ENCODE assay signal across 14 mouse cellular contexts in the genomic region with DNA sequence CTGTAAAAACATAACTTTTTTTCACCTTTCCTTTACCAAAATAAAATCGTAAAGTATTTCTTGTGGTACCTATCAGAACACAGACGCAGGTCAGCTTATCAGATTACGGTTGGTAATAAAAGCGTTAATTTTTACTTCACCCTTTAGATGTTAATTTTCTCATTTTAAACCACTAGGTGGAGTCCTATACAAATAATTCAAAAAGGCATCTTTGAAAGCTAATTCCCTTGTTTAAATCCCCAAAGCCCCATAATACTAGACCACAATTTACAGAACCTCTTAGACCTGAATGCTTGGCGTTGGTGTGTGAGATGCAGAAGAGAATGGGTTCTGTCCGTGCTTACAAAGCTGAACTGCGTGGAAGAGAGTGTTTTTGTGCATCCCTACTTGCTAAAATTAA. TPM values are rescaled to one million over a fixed set of nuclear protein-coding genes. Genes with fewer than 3 reads are reported as not detected.
A peak's percentile ranks its signal among the peaks of the same experiment; 100 is the strongest.
DNase-seq lines count a peak whose midpoint lies in the region; ATAC-seq and TF ChIP-seq lines count a peak whose summit lies in the region.
"Had no signal": no experiment of that assay in that cellular context is flagged by ENCODE, and none has a peak within 500 bp of the region (broad histone marks: within the 10 kb centered on the region; RNA-seq: fewer than 3 reads in every experiment).

No protein-coding gene starts in this region.

- no peaks in the 10 kb centered on the region for H3K4me1 ChIP-seq in embryonic facial prominence, embryonic 11.5 days (ENCODE audit: control insufficient read depth, insufficient read depth, low read length)
- peaks cover 6% of the 10 kb centered on the region for H3K4me1 ChIP-seq in embryonic facial prominence, embryonic 10.5 days

- no peaks in the 10 kb centered on the region for H3K27me3 ChIP-seq in embryonic facial prominence, embryonic 11.5 days (ENCODE audit: control insufficient read depth, insufficient read depth, low read length)
- H3K27me3 ChIP-seq in embryonic facial prominence, embryonic 10.5 days (replicated peaks; ENCODE audit: low read depth, poor library complexity, severe bottlenecking), result peaks cover 6% of the 10 kb centered on the region; the same call in 1 of the 2 replicates
- H3K27me3 ChIP-seq: liver, embryonic 13.5 days had no signal

- peak; percentile 57 for DNase-seq in embryonic facial prominence, embryonic 11.5 days (ENCODE audit: low spot score)
- DNase-seq in embryonic facial prominence, embryonic 10.5 days (ENCODE audit: low spot score), result no peak
- no peak for DNase-seq in layer of hippocampus, adult 2 months (ENCODE audit: low spot score in 2 of 2)
- no peak for DNase-seq in layer of hippocampus, postnatal 36 days
- DNase-seq in 3T3-L1 (ENCODE audit: low read depth, low spot score) (peak; percentile 60), R1 (ENCODE audit: low read depth, low spot score) (peak; percentile 18)
- no peak for DNase-seq in heart, postnatal 25 days (ENCODE audit: low spot score)
- DNase-seq: adrenal gland, postnatal 25 days; cerebellum, postnatal 36 days; kidney, postnatal 25 days; liver, embryonic 13.5 days; thymus, postnatal 36 days had no signal

- WGBS in embryonic facial prominence, embryonic 11.5 days, result 52% methylated on average over 7 of the region's 7 CpGs
- WGBS in embryonic facial prominence, embryonic 10.5 days, result 62% methylated on average over 7 of the region's 7 CpGs

- H3K9me3 ChIP-seq in embryonic facial prominence, embryonic 11.5 days (replicated peaks; ENCODE audit: control insufficient read depth, low read length), result no peaks in the 10 kb centered on the region
- H3K9me3 ChIP-seq in embryonic facial prominence, embryonic 10.5 days, result no peaks in the 10 kb centered on the region
- H3K9me3 ChIP-seq: liver, embryonic 13.5 days had no signal

- no peak overlapping the region for H3K9ac ChIP-seq in embryonic facial prominence, embryonic 11.5 days (replicated peaks; ENCODE audit: low read length)
- H3K9ac ChIP-seq: liver, embryonic 13.5 days had no signal

- no peaks in the 10 kb centered on the region for H3K36me3 ChIP-seq in embryonic facial prominence, embryonic 11.5 days (replicated peaks; ENCODE audit: control insufficient read depth, insufficient read depth, low read depth, low read length)
- no peaks in the 10 kb centered on the region for H3K36me3 ChIP-seq in embryonic facial prominence, embryonic 10.5 days (replicated peaks)

- intact Hi-C loops in heart, postnatal 25 days (cut with DNase I), result no loop called here

- H3K4me3 ChIP-seq in embryonic facial prominence, embryonic 11.5 days (ENCODE audit: low read depth, low read length), result no peak overlapping the region
- H3K4me3 ChIP-seq in embryonic facial prominence, embryonic 10.5 days, result no peak overlapping the region
- H3K4me3 ChIP-seq in layer of hippocampus, adult 2 months, result no peak overlapping the region
- H3K4me3 ChIP-seq: liver, embryonic 13.5 days; myocyte had no signal

- ATAC-seq in embryonic facial prominence, embryonic 11.5 days (replicated peaks; ENCODE audit: insufficient number of reproducible peaks, low FRiP score, low TSS enrichment, low read depth), result no peak
- ATAC-seq in monocyte, adult 5-6 weeks (replicated peaks; ENCODE audit: insufficient number of reproducible peaks, low FRiP score, low TSS enrichment, poor library complexity, severe bottlenecking), result no peak

- peak; percentile 78 for TF ChIP-seq CTCF in layer of hippocampus, adult 2 months (conservative IDR thresholded peaks at IDR 0.05)

- no peak overlapping the region for H3K4me2 ChIP-seq in embryonic facial prominence, embryonic 11.5 days (ENCODE audit: low read depth, low read length)
- H3K4me2 ChIP-seq: liver, embryonic 13.5 days had no signal

- H3K27ac ChIP-seq in embryonic facial prominence, embryonic 11.5 days (replicated peaks; ENCODE audit: low read depth, low read length), result no peak overlapping the region
- no peak overlapping the region for H3K27ac ChIP-seq in embryonic facial prominence, embryonic 10.5 days (replicated peaks)
- no peak overlapping the region for H3K27ac ChIP-seq in layer of hippocampus, adult 2 months
- H3K27ac ChIP-seq: liver, embryonic 13.5 days had no signal

RNA-seq across cellular contexts. Expression of gene Exoc6, which starts 15.6 kb away (rescaled TPM):
- 10.3 and 10.7 TPM in 2 replicates for polyA plus RNA-seq in embryonic facial prominence, embryonic 11.5 days (2014; fragmentation: Nextera tagmentation; extraction: Ambion mirVana)
- 7.5 and 8.5 TPM in 2 replicates for polyA plus RNA-seq in embryonic facial prominence, embryonic 10.5 days (2016; fragmentation: Nextera tagmentation; extraction: Ambion mirVana)
- 10 to 100 TPM; 53.3 to 54.7 TPM for total RNA-seq in layer of hippocampus, adult 2 months (2021)
- 10 to 100 TPM; 48.1 to 52.3 TPM for total RNA-seq in layer of hippocampus, postnatal 36 days (2021)
- 70.9 to 85.0 TPM (median 76.3 TPM) in 3 replicates for total RNA-seq in monocyte, adult 5-6 weeks (2017)
- 10 to 100 TPM; 29.2 TPM for total RNA-seq in heart, postnatal 25 days (2021)

Comparison
In these comparisons a context has a peak if more than half of its experiments do, and no peak if none do; other contexts are left out.
1. DNase-seq: peak in embryonic facial prominence, embryonic 11.5 days (single experiment), 3T3-L1 (single experiment) and R1 (single experiment); none in embryonic facial prominence, embryonic 10.5 days (single experiment), layer of hippocampus, adult 2 months (0 of 2), layer of hippocampus, postnatal 36 days (0 of 2) and heart, postnatal 25 days (single experiment).